Mouse (Mus musculus): ENCODE data around the gene Acr. TPM values are rescaled to one million over a fixed set of nuclear protein-coding genes. Genes with fewer than 3 reads are reported as not detected.
A peak's percentile ranks its signal among the peaks of the same experiment; 100 is the strongest.

Gene Acr
- polyA plus RNA-seq, 1 experiment from 2014 or later: not detected

DNA sequence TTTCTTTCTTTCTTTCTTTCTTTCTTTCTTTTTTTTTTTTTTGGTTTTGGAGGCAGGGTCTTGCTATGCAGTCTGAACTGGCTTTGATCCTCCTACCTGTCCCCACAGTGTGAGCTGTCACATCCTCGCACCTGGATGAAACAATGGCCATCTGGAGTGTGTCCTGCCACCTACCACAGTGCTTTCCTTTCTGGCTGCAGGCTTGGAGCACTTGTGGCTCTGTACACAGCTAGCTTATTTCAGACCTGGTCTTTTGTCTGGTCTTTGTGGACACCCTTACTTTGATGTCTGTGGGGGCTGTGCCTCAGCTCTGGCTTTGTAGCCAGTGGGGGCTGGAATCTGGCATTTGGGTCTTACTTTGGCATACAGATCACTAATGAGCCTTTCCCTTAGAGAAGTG is 16.4 kb upstream of the Acr start:
- peaks cover 10% of the 10 kb centered on the region for H3K4me1 ChIP-seq
- H3K27me3 ChIP-seq: peaks cover 44% of the 10 kb centered on the region
- no peak overlapping the region for H3K4me3 ChIP-seq
- no peak overlapping the region for H3K4me2 ChIP-seq
- peaks cover 26% of the 10 kb centered on the region for H3K36me3 ChIP-seq
- H3K9me3 ChIP-seq: no peaks in the 10 kb centered on the region
- WGBS: 93% methylated on average over 1 of the region's 1 CpGs
- no peak overlapping the region for H3K9ac ChIP-seq
- no peak overlapping the region for H3K27ac ChIP-seq
- no peak for ATAC-seq (ENCODE audit: insufficient number of reproducible peaks, low FRiP score, low TSS enrichment, low read depth)

DNA sequence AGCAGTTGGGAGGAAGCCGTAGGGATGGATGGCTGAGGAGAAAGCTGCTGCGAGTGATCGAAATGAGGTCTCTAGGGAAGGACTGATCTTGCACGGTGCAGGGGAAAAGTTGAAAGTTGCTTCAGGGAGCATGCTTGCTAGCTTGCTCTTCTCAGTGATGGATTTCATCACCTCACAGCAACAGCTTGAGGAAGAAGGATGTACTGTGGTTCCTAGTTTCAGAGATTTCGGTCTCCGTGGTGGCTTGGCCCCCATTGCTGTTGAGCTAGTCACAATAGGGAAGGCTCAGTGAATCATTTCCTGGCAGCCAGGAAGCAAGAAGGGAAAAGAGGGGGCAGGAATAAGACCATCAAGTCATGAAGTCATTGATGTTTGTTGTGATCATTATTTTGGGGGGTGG is 12.5 kb upstream of the Acr start:
- H3K4me3 ChIP-seq: no peak overlapping the region
- peaks cover 4% of the 10 kb centered on the region; the same call in 1 of the 2 replicates for H3K36me3 ChIP-seq
- 86% methylated on average over 6 of the region's 6 CpGs for WGBS
- no peak overlapping the region for H3K4me2 ChIP-seq
- no peak overlapping the region for H3K9ac ChIP-seq
- no peak overlapping the region for H3K27ac ChIP-seq
- H3K9me3 ChIP-seq: no peaks in the 10 kb centered on the region
- peaks cover 24% of the 10 kb centered on the region for H3K4me1 ChIP-seq
- no peak for ATAC-seq (ENCODE audit: insufficient number of reproducible peaks, low FRiP score, low TSS enrichment, low read depth)
- peaks cover 47% of the 10 kb centered on the region for H3K27me3 ChIP-seq

DNA sequence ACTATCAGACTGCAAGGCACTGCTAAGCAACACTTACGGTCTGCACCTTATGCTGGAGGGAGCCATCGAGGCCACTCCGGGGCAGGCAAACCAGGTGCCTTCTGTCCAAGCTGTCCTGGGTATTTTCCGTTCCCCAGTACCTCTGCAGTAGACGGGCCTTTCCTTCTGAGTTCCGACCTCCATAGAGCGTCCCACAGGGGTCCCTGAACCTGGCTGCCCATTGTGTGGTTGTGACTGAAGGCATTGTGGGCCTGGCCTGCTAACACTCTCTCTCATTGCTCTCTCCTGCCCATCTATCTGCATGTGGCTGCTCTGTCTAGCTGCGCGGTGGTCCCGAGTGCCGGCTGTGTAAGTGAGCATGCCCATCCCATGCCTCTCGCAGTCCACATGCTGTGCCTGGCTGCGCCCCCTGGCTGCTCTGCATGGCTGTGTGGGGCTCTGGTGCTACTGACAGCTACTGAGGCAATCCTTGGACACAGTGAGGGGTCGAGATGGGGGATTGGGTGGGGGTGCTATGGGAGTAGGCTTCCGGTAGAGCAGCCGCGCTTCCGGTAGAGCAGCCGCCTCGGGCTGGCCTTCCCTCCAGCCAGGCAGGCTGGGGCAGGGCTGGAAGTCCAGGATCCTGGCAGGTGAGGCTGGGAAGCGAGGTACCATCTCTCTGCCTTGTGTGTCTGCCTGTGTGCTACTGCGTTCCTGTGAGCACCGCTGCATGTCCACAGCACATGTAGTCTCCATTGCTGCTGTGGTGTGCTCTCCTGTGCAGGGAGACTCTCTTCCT is 11.5 kb upstream of the Acr start:
- no peak overlapping the region for H3K27ac ChIP-seq
- H3K4me3 ChIP-seq: no peak overlapping the region
- H3K36me3 ChIP-seq: no peaks in the 10 kb centered on the region; the same call in 1 of the 2 replicates
- no peaks in the 10 kb centered on the region for H3K9me3 ChIP-seq
- H3K4me1 ChIP-seq: peaks cover 24% of the 10 kb centered on the region
- 0 out of 2 replicates have a peak overlapping the region, but pooled peaks have one; percentile 17 for H3K4me2 ChIP-seq
- no peak for ATAC-seq (ENCODE audit: insufficient number of reproducible peaks, low FRiP score, low TSS enrichment, low read depth)
- WGBS: 30% methylated on average over 23 of the region's 23 CpGs
- H3K9ac ChIP-seq: no peak overlapping the region
- H3K27me3 ChIP-seq: peaks cover 47% of the 10 kb centered on the region

DNA sequence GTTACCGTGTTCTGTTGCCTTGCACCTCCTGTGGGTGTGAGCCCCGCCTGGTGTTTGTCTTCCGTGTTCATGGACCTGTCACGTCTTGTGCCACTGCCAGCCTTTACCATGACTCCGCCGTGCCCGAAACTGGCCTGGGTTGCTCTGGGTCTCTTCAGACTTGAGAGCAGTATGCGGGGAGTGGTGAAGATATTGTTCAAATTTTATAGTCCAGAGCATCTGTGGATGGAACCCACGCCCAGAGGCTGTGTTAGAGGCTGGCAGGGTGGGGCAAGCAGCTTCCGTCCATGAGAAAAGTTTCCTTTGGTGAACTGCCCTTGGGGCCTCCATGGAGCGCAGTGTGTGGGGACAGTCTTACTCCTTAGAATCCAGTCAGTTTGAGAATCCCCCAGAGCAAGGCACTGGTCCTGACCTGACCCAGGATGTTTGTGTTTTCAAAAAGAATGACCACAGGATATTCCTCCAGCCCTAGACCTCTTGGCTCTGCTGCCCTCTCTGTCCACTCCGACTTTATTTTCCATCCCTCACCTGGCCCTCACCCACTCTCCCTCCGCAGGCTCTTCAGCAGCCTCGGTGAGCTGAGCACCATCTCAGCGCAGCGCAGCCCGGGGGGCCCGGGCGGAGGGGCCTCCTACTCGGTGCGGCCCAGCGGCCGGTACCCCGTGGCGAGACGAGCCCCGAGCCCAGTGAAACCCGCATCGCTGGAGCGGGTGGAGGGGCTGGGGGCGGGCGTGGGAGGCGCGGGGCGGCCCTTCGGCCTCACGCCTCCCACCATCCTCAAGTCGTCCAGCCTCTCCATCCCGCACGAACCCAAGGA is 10.7 kb upstream of the Acr start:
- peaks cover 24% of the 10 kb centered on the region for H3K4me1 ChIP-seq
- no peak overlapping the region for H3K27ac ChIP-seq
- H3K36me3 ChIP-seq: no peaks in the 10 kb centered on the region; the same call in 1 of the 2 replicates
- H3K9me3 ChIP-seq: no peaks in the 10 kb centered on the region
- H3K9ac ChIP-seq: no peak overlapping the region
- peak overlapping the region; percentile 44 for H3K4me2 ChIP-seq
- peaks cover 47% of the 10 kb centered on the region for H3K27me3 ChIP-seq
- ATAC-seq (ENCODE audit: insufficient number of reproducible peaks, low FRiP score, low TSS enrichment, low read depth): no peak
- 12% methylated on average over 39 of the region's 40 CpGs for WGBS
- peak overlapping the region; percentile 24 for H3K4me3 ChIP-seq

DNA sequence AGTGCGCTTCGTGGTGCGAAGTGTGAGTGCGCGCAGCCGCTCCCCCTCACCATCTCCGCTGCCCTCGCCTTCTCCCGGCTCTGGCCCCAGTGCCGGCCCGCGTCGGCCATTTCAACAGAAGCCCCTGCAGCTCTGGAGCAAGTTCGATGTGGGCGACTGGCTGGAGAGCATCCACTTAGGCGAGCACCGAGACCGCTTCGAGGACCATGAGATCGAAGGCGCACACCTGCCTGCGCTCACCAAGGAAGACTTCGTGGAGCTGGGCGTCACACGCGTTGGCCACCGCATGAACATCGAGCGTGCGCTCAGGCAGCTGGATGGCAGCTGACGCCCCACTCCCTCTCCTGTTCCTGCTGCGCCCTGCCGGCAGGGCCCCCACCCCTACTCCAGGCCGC is 10.1 kb upstream of the Acr start:
- Histone ChIP-seq H3K27ac (no peak overlapping the region), H3K27me3 (peaks cover 47% of the 10 kb centered on the region), H3K9ac (no peak overlapping the region), H3K4me2 (peak overlapping the region; percentile 44), H3K4me1 (peaks cover 24% of the 10 kb centered on the region), H3K36me3 (no peaks in the 10 kb centered on the region), H3K9me3 (no peaks in the 10 kb centered on the region), H3K4me3 (peak overlapping the region; percentile 24)
- WGBS: 11% methylated on average over 34 of the region's 34 CpGs
- no peak for ATAC-seq (ENCODE audit: insufficient number of reproducible peaks, low FRiP score, low TSS enrichment, low read depth)

DNA sequence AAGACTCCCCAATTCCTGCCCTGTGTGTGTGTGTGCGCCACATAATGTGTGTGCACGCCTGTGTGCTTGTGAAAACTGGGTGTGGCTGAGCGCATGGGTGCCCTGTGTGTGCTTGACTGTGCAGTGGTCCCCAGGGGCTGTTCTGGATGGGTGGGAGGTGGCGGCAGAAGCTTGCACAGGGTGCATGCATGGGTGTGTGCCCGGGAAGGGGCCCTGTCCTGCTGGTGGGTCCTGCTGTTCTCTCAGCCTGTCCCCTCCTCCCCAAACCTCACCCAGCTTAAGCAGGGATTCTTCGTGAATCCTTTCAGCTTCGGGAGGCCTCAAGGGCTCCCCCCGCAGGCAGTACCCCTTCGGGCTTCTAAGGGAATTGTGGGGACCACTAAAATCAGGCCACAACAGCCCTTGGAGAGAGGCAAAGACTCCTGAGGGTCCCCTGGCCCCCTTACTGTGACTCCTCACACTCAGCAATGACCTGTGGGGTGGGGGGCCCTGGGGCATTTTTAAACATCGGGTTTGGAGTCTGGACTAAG is 8.9 kb upstream of the Acr start:
- ATAC-seq (ENCODE audit: insufficient number of reproducible peaks, low FRiP score, low TSS enrichment, low read depth): no peak
- Histone ChIP-seq H3K4me3 (no peak overlapping the region), H3K36me3 (no peaks in the 10 kb centered on the region), H3K4me2 (no peak overlapping the region), H3K9me3 (no peaks in the 10 kb centered on the region), H3K9ac (no peak overlapping the region), H3K4me1 (peaks cover 24% of the 10 kb centered on the region), H3K27me3 (peaks cover 47% of the 10 kb centered on the region), H3K27ac (no peak overlapping the region)
- WGBS: 46% methylated on average over 10 of the region's 10 CpGs

DNA sequence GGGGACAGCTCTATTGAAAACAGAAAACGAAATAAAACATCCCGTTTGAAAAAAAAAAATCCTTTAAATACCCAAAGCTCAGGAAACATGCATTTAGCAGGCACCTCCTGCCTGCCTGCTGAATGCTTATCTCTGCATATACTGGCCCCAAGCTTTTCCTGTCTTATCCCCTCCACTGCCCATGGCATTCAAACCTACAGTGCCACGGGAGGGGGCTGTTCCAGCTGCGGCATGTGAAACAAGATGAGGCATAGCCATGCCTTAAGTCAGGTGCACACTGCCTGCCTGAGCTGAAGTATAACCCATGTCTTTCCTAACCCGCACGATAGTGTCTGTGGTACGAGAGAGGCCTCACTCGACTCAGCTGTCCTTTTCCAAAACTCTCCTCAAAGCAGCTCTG is 4.0 kb downstream of the Acr start:
- 77% methylated on average over 8 of the region's 8 CpGs for WGBS
- no peak for ATAC-seq (ENCODE audit: insufficient number of reproducible peaks, low FRiP score, low TSS enrichment, low read depth)

DNA sequence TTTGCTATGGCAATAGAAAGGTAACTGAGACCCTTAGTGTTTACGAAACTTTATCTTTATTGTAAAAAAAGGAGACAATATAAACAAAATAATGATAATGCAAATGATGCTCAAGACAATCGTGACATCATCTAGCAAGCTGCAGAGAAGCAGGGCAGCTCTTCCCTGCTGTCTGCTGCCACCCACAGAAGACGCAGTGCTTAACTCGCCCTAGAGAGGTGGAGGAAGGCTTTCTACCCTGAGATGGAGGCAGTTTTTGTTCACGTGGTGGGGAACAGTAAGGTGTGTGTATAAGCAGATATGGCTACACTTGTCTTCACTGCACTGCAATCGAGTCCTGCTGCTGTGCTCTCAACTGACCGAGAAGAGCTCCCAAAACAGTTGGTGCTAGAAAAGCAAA is 14.4 kb downstream of the Acr start:
- ATAC-seq (ENCODE audit: insufficient number of reproducible peaks, low FRiP score, low TSS enrichment, low read depth): no peak
- no peaks in the 10 kb centered on the region for H3K4me1 ChIP-seq
- 87% methylated on average over 7 of the region's 7 CpGs for WGBS
- H3K9ac ChIP-seq: no peak overlapping the region
- no peak overlapping the region for H3K27ac ChIP-seq
- H3K4me3 ChIP-seq: no peak overlapping the region
- H3K27me3 ChIP-seq: no peaks in the 10 kb centered on the region
- no peak overlapping the region for H3K4me2 ChIP-seq
- H3K36me3 ChIP-seq: peaks cover 18% of the 10 kb centered on the region
- H3K9me3 ChIP-seq: no peaks in the 10 kb centered on the region

More for the DNA sequence above, 4.0 kb downstream of the Acr start:
- Histone ChIP-seq H3K9ac (no peak overlapping the region), H3K4me2 (no peak overlapping the region), H3K4me1 (no peaks in the 10 kb centered on the region), H3K27me3 (no peaks in the 10 kb centered on the region), H3K4me3 (no peak overlapping the region), H3K36me3 (no peaks in the 10 kb centered on the region), H3K27ac (no peak overlapping the region), H3K9me3 (no peaks in the 10 kb centered on the region)

DNA sequence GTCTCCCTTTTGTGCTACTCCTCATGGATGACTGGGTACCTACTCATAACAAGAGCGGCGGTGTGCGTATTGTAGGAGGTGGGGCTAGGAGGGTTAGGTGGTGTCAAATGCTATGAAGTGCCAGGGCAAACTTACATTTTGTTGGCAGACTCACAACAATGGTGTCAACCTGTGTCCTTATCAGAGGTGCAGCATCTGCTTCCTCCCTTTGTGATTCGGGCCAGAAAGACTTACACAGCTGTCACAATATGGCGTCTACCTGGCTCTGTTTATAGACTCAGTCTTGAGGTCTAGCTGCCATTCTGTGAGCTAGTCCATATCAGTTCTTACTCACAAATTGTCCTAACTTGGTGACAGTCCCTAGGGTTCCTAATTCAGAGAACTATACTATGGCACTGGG is 17.0 kb downstream of the Acr start:
- Histone ChIP-seq H3K4me2 (no peak overlapping the region), H3K9ac (no peak overlapping the region), H3K9me3 (no peaks in the 10 kb centered on the region), H3K4me1 (0 out of 2 replicates have a peak, but pooled peaks cover 5% of the 10 kb centered on the region), H3K4me3 (no peak overlapping the region), H3K27ac (no peak overlapping the region), H3K27me3 (no peaks in the 10 kb centered on the region), H3K36me3 (peaks cover 24% of the 10 kb centered on the region)
- 90% methylated on average over 5 of the region's 5 CpGs for WGBS
- no peak for ATAC-seq (ENCODE audit: insufficient number of reproducible peaks, low FRiP score, low TSS enrichment, low read depth)

DNA sequence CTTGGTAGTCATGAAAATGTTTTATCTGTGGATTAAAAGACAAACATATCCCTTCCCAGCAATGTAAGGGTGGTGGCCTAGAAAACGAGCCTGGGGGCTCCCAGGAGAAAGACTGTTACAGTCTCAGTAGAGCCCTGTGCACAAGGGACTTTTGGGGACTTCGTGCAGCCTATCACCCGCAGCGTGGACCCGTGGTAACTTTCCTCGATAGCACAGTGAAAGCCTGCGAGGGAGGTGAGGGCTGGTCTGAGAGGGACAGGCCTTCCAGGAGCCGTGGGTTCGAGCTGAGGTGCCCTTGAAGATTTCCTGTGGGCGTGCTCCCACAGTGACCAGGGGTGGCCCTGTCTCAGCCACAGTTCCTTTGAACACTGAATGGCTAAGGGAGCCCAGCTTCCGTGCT is 17.5 kb downstream of the Acr start:
- Histone ChIP-seq H3K9me3 (no peaks in the 10 kb centered on the region), H3K4me2 (no peak overlapping the region), H3K36me3 (peaks cover 24% of the 10 kb centered on the region), H3K27ac (no peak overlapping the region), H3K27me3 (no peaks in the 10 kb centered on the region), H3K4me3 (no peak overlapping the region), H3K4me1 (peaks cover 5% of the 10 kb centered on the region; the same call in 1 of the 2 replicates), H3K9ac (no peak overlapping the region)
- ATAC-seq (ENCODE audit: insufficient number of reproducible peaks, low FRiP score, low TSS enrichment, low read depth): no peak
- 88% methylated on average over 11 of the region's 11 CpGs for WGBS

DNA sequence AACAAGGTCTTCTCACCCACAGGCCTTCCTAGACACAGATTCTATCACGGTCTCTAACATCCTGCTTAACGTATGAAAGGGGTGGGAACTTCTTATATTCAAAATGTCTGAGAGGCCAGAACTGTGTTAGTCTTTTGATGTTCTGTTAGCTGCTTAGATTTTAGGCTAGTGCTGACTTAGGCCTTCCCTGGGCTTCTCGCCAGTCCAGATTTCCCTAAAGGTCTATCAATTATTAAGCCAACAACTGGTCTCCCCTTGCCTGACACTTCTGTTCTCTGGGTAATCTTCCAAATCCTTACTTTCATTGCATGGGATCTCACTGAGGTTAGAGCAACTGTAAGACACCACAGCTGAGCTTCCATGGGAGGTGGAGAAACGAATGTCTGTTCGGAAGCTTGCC is 21.0 kb downstream of the Acr start:
- H3K27ac ChIP-seq: no peak overlapping the region
- H3K4me2 ChIP-seq: no peak overlapping the region
- ATAC-seq (ENCODE audit: insufficient number of reproducible peaks, low FRiP score, low TSS enrichment, low read depth): no peak
- peaks cover 11% of the 10 kb centered on the region for H3K4me1 ChIP-seq
- no peaks in the 10 kb centered on the region for H3K27me3 ChIP-seq
- H3K4me3 ChIP-seq: no peak overlapping the region
- WGBS: 77% methylated on average over 5 of the region's 5 CpGs
- no peak overlapping the region for H3K9ac ChIP-seq
- H3K9me3 ChIP-seq: no peaks in the 10 kb centered on the region
- H3K36me3 ChIP-seq: peaks cover 15% of the 10 kb centered on the region; the same call in 1 of the 2 replicates

DNA sequence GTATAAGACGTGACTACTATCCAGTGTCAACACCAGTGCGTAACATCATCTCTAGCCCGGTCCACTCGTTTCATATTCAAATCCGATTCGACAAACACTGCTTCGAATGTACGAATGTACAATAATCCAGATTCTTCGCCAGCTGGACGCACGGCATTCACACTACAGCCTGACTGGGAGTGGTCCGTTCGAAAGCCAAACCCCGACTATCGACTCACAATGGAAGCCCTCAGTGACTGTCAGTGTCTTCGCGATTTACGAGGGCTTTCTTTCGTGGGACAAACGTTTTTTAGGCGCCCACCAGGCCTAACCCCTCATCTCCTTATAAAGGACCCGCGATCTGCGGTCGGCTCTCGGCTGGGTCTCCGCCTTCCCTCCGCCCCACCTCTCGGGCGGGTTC is 23.2 kb downstream of the Acr start:
- Histone ChIP-seq H3K36me3 (0 out of 2 replicates have a peak, but pooled peaks cover 6% of the 10 kb centered on the region), H3K27ac (no peak overlapping the region), H3K9me3 (no peaks in the 10 kb centered on the region), H3K4me3 (peak overlapping the region; percentile 81), H3K4me1 (peaks cover 11% of the 10 kb centered on the region), H3K27me3 (no peaks in the 10 kb centered on the region), H3K4me2 (peak overlapping the region; percentile 73), H3K9ac (peak overlapping the region; percentile 55)
- 3% methylated on average over 30 of the region's 30 CpGs for WGBS
- no peak; the same call in 1 of the 2 replicates for ATAC-seq (ENCODE audit: insufficient number of reproducible peaks, low FRiP score, low TSS enrichment, low read depth)

Measured in limb, embryonic 15.5 days (tissue).